Mouse (Mus musculus) spleen, adult 2 months (tissue): Measurements from ENCODE around the gene B4galt4. TPM values are rescaled to one million over a fixed set of nuclear protein-coding genes. Genes with fewer than 3 reads are reported as not detected.

ENCODE experiments used
- DNase-seq, 2 experiments: peaks; one replicate each; pipeline versions ENCODE4 v3.0.0 to v3.0.0-alpha.2; 2012 to 2021; ENCODE audit warnings: low spot score in 2 of 2, low read depth in 1 of 2
- H3K27ac ChIP-seq: fragments of 200-500 bp; 2 replicates; pipeline ENCODE4 v1.5.1; 2012; ENCODE audit warnings: low read length, inconsistent platforms; ENCODE audit not compliant: insufficient read depth
- H3K27me3 ChIP-seq: fragments of 200-500 bp; 2 replicates; pipeline ENCODE4 v1.6.1; 2012; ENCODE audit warnings: mild to moderate bottlenecking, moderate library complexity, low read length, inconsistent platforms; ENCODE audit not compliant: control insufficient read depth, insufficient read depth
- H3K36me3 ChIP-seq: fragments of 200-500 bp; 2 replicates; pipeline ENCODE4 v1.6.1; 2012; ENCODE audit warnings: mild to moderate bottlenecking, low read length, inconsistent platforms; ENCODE audit not compliant: control insufficient read depth, insufficient read depth
- H3K4me1 ChIP-seq: fragments of 200-500 bp; 2 replicates; pipeline ENCODE4 v1.6.1; 2011; ENCODE audit warnings: inconsistent platforms; ENCODE audit not compliant: control insufficient read depth, insufficient read depth, insufficient read length
- H3K4me3 ChIP-seq: fragments of 200-500 bp; 2 replicates; pipeline ENCODE4 v1.5.1; 2011; ENCODE audit warnings: mild to moderate bottlenecking, inconsistent platforms; ENCODE audit not compliant: insufficient read depth, insufficient read length; ENCODE audit errors: extremely low read depth
- CTCF ChIP-seq: fragments of 200-500 bp; IDR thresholded peaks from 2 replicates; pipeline ENCODE4 v1.5.1; 2011; ENCODE audit warnings: mild to moderate bottlenecking, inconsistent platforms; ENCODE audit not compliant: insufficient read depth, insufficient read length, insufficient replicate concordance; ENCODE audit errors: extremely low read depth
- POLR2A ChIP-seq: fragments of 200-500 bp; IDR thresholded peaks from 2 replicates; pipeline ENCODE4 v1.6.1; 2011; ENCODE audit warnings: low read depth, low read length, inconsistent platforms
- WGBS: fragments of 180-500 bp; shearing (Covaris S2); methylation state at CpG from one replicate; pipeline ENCODE4 v1.1.7; 2018; 5-methylcytosine and 5-hydroxymethylcytosine counted together
- polyA plus RNA-seq: library from polyadenylated mRNA; depleted of rRNA; stranded (reverse); fragments of >200 nt; gene quantifications from 2 replicates; pipeline ENCODE4 v1.2.3, GENCODE M21; 2012

The B4galt4 gene
- polyA plus RNA-seq, 1 experiment: 2.3 TPM

DNA sequence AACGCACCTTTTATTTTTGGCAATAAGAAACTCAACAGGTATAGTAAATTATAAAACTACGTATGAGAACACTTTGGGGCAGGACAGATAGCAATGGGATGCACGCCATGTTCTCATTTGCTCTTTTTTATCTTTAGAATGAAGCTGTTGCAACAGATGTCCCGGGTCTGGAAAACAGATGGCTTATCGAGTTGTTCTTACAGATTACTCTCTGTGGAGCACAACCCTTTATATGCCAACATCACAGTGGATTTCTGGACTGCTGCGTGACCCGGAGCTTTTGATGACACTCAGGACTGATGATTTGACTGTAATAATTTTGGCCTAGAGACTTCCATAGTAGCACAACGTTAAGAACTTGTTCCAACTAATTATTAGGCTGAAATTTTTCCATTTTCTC lies 25.7 kb downstream of the B4galt4 start:
- no peak for DNase-seq
- no peak for TF ChIP-seq CTCF
- H3K4me3 ChIP-seq: no peak overlapping the region
- WGBS: 88% methylated on average over 8 of the region's 8 CpGs
- H3K36me3 ChIP-seq: no peaks in the 10 kb centered on the region
- H3K27ac ChIP-seq: no peak overlapping the region
- H3K27me3 ChIP-seq: no peaks in the 10 kb centered on the region
- H3K4me1 ChIP-seq: peaks cover 3% of the 10 kb centered on the region; the same call in 1 of the 2 replicates

DNA sequence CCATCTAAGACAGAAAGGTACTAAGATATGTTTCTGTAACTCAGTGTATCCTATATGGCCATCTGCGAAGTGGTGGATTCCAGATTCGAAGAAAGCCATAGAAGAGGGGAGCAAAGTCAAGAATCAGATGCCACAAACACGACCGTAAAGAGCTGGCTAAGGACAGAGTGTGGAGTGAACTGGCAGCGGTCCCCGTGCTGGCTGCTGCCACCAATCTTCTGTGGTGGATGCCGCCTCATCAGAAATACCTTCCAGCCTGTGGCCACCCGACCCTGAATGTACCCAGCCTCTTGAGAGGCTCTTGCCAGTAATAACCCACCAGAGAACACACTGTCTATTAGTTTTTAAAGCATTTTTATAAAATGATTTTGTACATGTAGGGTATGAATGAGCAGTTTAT lies 26.3 kb downstream of the B4galt4 start:
- WGBS: 94% methylated on average over 8 of the region's 8 CpGs
- TF ChIP-seq POLR2A: no peak
- TF ChIP-seq CTCF: no peak

GRCm38 (mm10) chr16:38769529-38769928 lies 27.5 kb downstream of the B4galt4 start:
- H3K4me3 ChIP-seq: no peak overlapping the region
- H3K4me1 ChIP-seq: no peaks in the 10 kb centered on the region
- WGBS: 54% methylated on average over 9 of the region's 9 CpGs
- TF ChIP-seq CTCF (no peak), POLR2A (no peak)
- peak overlapping the region; percentile 5; the same call in 1 of the 2 replicates for H3K27ac ChIP-seq
- no peaks in the 10 kb centered on the region for H3K36me3 ChIP-seq
- DNase-seq: no peak
- no peaks in the 10 kb centered on the region for H3K27me3 ChIP-seq

More for the DNA sequence above, 26.3 kb downstream of the B4galt4 start:
- H3K4me1 ChIP-seq: peaks cover under 1% of the 10 kb centered on the region; the same call in 1 of the 2 replicates
- DNase-seq: no peak
- no peak overlapping the region for H3K27ac ChIP-seq
- no peak overlapping the region for H3K4me3 ChIP-seq
- H3K36me3 ChIP-seq: no peaks in the 10 kb centered on the region
- no peaks in the 10 kb centered on the region for H3K27me3 ChIP-seq

DNA sequence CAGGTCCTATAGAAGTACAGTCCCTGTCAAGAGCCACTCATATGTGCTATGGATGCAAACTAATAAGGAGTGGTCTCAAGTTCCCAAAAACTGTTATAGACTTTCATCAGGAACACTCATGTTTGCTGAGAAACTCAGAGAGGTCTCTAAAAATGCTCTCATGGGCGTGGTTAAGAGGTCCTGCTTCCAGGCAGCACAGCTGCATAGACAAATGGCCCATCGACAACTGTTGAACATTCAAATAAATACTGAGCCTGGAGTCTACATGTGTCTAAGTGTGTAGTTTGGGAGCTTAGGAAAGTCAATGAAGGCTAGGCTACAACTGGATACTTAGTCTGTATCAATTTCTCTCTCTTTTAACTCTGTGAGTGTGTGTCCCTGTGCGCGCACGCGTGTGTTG lies 29.1 kb downstream of the B4galt4 start:
- no peak for DNase-seq
- Histone ChIP-seq H3K27ac (no peak overlapping the region), H3K36me3 (no peaks in the 10 kb centered on the region), H3K4me3 (no peak overlapping the region), H3K4me1 (no peaks in the 10 kb centered on the region), H3K27me3 (no peaks in the 10 kb centered on the region)
- no peak for TF ChIP-seq CTCF
- 91% methylated on average over 6 of the region's 6 CpGs for WGBS

DNA sequence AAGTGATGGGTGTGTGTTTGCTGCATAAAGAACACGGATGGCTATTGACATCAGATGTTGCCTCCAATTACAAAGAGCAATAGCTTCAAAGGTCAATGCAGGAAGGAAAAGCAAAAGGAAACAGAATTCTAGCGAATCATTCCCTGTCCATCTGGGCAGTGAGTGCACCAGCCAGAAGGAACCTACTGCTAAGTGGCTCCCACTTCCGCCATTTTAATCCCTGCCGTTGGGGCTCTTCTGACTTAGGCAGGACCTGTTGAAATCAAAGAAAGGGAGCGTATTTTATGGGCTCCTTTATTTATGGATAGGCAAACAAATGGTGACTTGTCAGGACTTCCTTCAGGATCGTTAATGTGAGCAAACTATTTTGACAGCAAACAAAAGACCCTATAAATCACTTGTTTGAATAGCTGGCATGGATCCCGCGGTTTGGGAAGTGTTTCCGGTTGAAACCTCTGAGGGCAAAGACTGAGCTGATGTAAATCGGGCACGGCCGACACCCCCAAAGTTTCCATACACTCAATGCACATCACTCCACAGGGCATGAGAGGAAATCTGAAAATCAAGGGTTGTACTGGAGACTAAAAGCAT lies 30.9 kb downstream of the B4galt4 start:
- Histone ChIP-seq H3K36me3 (no peaks in the 10 kb centered on the region), H3K27ac (no peak overlapping the region), H3K27me3 (no peaks in the 10 kb centered on the region), H3K4me1 (no peaks in the 10 kb centered on the region), H3K4me3 (no peak overlapping the region)
- no peak for TF ChIP-seq POLR2A
- TF ChIP-seq CTCF: no peak
- DNase-seq: no peak
- WGBS: 33% methylated on average over 12 of the region's 12 CpGs

DNA sequence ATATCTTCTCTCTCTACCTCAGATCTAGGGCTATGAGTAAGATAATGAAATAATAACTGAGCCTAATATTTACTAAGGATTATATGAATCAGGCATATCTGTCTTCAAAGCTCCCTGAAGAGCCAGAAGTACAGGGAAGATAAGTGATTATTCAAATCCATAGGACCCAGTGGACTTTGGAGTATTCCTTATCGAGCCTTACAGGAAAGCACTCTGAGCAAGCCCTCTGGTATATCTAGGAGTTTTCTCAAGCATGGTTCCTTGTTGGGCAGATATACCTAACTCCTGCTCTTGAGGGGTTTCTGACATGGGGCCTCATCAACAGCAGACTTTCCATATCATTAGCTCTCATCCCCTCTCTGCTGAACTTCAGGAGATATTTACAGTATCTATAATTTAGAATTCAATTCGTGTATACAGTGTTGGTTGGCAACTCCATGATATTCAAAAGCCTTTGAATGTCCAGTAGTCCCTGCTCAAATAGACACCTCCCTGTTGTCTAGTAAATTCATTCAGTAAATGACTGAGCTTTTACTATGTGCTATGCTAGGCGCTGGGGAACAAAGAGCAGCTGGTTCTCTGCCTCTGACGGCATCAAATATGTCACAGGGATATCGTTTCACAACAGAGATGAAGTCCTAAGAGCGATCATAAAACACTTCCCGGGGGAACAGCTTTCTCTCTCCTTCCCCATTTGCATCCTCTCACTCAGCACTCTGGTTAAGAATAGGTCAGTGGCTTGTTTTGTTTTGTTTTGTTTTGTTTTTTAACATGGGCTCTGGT lies 33.1 kb downstream of the B4galt4 start:
- H3K27me3 ChIP-seq: no peaks in the 10 kb centered on the region
- DNase-seq: no peak
- no peak overlapping the region for H3K27ac ChIP-seq
- H3K36me3 ChIP-seq: no peaks in the 10 kb centered on the region
- H3K4me3 ChIP-seq: no peak overlapping the region
- H3K4me1 ChIP-seq: no peaks in the 10 kb centered on the region
- 74% methylated on average over 7 of the region's 7 CpGs for whole genome bisulfite sequencing
- no peak for TF ChIP-seq POLR2A
- no peak for TF ChIP-seq CTCF

DNA sequence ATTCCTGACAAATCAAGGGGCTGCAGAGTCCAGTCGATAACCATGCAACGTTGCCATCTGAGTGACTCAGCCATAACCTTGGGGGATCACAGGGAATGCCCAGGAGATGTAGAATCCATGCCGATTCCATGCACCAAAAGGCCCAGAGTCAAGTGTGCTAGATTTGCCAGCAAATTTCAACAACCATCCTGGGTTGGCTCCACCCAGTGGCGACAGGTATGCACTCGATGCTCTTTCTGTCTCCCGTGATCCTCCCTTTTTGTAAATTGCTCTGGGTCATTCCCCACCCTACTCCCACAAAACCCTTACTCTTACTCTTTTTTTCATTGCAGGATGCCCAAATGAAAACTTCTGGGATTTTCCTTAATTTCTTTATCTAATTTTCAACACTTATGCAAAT lies 34.3 kb downstream of the B4galt4 start:
- Histone ChIP-seq H3K4me1 (no peaks in the 10 kb centered on the region), H3K4me3 (no peak overlapping the region), H3K27ac (no peak overlapping the region), H3K36me3 (no peaks in the 10 kb centered on the region), H3K27me3 (no peaks in the 10 kb centered on the region)
- TF ChIP-seq POLR2A (no peak), CTCF (no peak)
- 73% methylated on average over 6 of the region's 6 CpGs for WGBS
- DNase-seq: no peak
